Mouse (Mus musculus) myocyte (in vitro differentiated cells): ENCODE results near the gene Spg21. TPM values are rescaled to one million over a fixed set of nuclear protein-coding genes. Genes with fewer than 3 reads are reported as not detected.

Experiments used
- H3K27me3 ChIP-seq: one replicate; pipeline ENCODE4 v1.6.1; 2011; ENCODE audit not compliant: control insufficient read depth, insufficient read depth, insufficient read length
- H3K36me3 ChIP-seq: one replicate; pipeline ENCODE4 v1.6.1; 2011; ENCODE audit not compliant: control insufficient read depth, insufficient read depth
- H3K4me2 ChIP-seq: one replicate; pipeline ENCODE4 v1.6.1; 2011; ENCODE audit warnings: low read depth, control low read depth
- H3K4me3 ChIP-seq: one replicate; pipeline ENCODE4 v1.5.1; 2011; ENCODE audit warnings: mild to moderate bottlenecking, control low read depth, moderate library complexity
- H3K79me2 ChIP-seq: one replicate; pipeline ENCODE4 v1.6.1; 2011; ENCODE audit not compliant: control insufficient read depth, insufficient read depth
- H3ac ChIP-seq: one replicate; pipeline ENCODE4 v1.6.1; 2011; ENCODE audit not compliant: control insufficient read depth, insufficient read length
- CEBPB ChIP-seq: IDR thresholded peaks from 2 replicates; pipeline ENCODE4 v1.6.1; 2011; ENCODE audit warnings: mild to moderate bottlenecking, moderate library complexity; ENCODE audit not compliant: poor library complexity, insufficient read depth, severe bottlenecking
- E2F4 ChIP-seq: IDR thresholded peaks from one replicate; pipeline ENCODE4 v1.6.1; 2011; ENCODE audit warnings: mild to moderate bottlenecking, control low read depth, moderate library complexity; ENCODE audit not compliant: insufficient read depth
- MAX ChIP-seq: IDR thresholded peaks from one replicate; pipeline ENCODE4 v1.6.1; 2011; ENCODE audit warnings: low read depth, mild to moderate bottlenecking, control low read depth
- MYOD1 ChIP-seq, 3 experiments: IDR thresholded peaks; one replicate each; pipeline ENCODE4 v1.6.1; 2011; ENCODE audit warnings: control low read depth in 2 of 3, low read depth in 2 of 3, mild to moderate bottlenecking in 2 of 3, moderate library complexity in 1 of 3; ENCODE audit not compliant: insufficient read length in 2 of 3, control insufficient read depth in 1 of 3
- MYOG ChIP-seq, 3 experiments: IDR thresholded peaks; one replicate each; pipeline ENCODE4 v1.6.1; 2011; ENCODE audit warnings: control low read depth in 2 of 3, low read depth in 2 of 3, mild to moderate bottlenecking in 2 of 3; ENCODE audit not compliant: insufficient read length in 2 of 3, control insufficient read depth in 1 of 3, insufficient read depth in 1 of 3
- POLR2A ChIP-seq: IDR thresholded peaks from one replicate; pipeline ENCODE4 v1.6.1; 2011; ENCODE audit warnings: low read depth, mild to moderate bottlenecking, control low read depth, moderate library complexity; ENCODE audit not compliant: insufficient read length
- POLR2AphosphoS2 ChIP-seq: IDR thresholded peaks from one replicate; pipeline ENCODE4 v1.6.1; 2011; ENCODE audit warnings: low read depth, control low read depth; ENCODE audit not compliant: insufficient read length
- REST ChIP-seq: IDR thresholded peaks from one replicate; pipeline ENCODE4 v1.6.1; 2011; ENCODE audit warnings: mild to moderate bottlenecking, control low read depth, moderate library complexity; ENCODE audit not compliant: insufficient read depth, insufficient read length
- SRF ChIP-seq: IDR thresholded peaks from one replicate; pipeline ENCODE4 v1.6.1; 2011; ENCODE audit warnings: low read depth; ENCODE audit not compliant: control insufficient read depth, insufficient read length
- TCF12 ChIP-seq: IDR thresholded peaks from one replicate; pipeline ENCODE4 v1.6.1; 2011; ENCODE audit warnings: mild to moderate bottlenecking, control low read depth; ENCODE audit not compliant: poor library complexity, insufficient read depth, severe bottlenecking
- TCF3 ChIP-seq: IDR thresholded peaks from one replicate; pipeline ENCODE4 v1.6.1; 2011; ENCODE audit warnings: low read depth, control low read depth; ENCODE audit not compliant: insufficient read length
- USF1 ChIP-seq: IDR thresholded peaks from one replicate; pipeline ENCODE4 v1.6.1; 2011; ENCODE audit warnings: low read depth, mild to moderate bottlenecking, control low read depth, moderate library complexity
- polyA plus RNA-seq: library from polyadenylated mRNA; unstranded; fragments of >200 nt; fragmentation: generic; extraction: Trizol; gene quantifications from one replicate; pipeline ENCODE4 v1.2.1, GENCODE M21; 2012; ENCODE audit warnings: missing spikeins

Spg21 gene
- polyA plus RNA-seq, 1 experiment, result 101 TPM

DNA sequence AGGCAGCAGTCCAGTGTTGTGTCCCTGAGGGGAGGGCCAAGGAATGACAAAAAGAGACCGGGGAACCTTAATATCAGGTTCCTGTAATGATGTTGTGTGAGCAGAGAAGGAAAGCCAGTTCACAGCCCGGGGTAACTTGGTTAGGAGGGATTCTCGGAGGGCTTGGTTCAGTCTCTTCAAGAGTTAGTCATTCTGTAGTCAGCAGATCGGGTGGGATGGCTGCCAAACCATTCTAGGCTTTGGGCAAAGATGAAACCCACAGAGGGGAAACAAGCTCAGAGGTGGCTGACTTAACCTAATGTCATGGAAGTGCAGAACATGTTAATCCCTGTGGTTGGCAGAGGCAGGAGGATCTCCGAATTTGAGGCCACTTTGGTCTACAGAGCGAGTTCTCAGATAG lies 3.4 kb downstream of the Spg21 start:
- no peak overlapping the region for H3ac ChIP-seq
- no peaks in the 10 kb centered on the region for H3K27me3 ChIP-seq
- H3K4me3 ChIP-seq, result no peak overlapping the region
- H3K4me2 ChIP-seq, result peak overlapping the region; percentile 48
- no peak for TF ChIP-seq POLR2AphosphoS2
- no peak for TF ChIP-seq MAX
- TF ChIP-seq USF1, result no peak
- TF ChIP-seq CEBPB, result peak; percentile 47; the same call in 1 of the 2 replicates
- no peak for TF ChIP-seq MYOD1 (IDR thresholded peaks at IDR 0.05; ENCODE audit: control insufficient read depth in 1 of 3, insufficient read length in 2 of 3, low read depth in 2 of 3)
- TF ChIP-seq E2F4, result no peak
- peaks cover 28% of the 10 kb centered on the region for H3K36me3 ChIP-seq
- peaks cover 26% of the 10 kb centered on the region for H3K79me2 ChIP-seq

DNA sequence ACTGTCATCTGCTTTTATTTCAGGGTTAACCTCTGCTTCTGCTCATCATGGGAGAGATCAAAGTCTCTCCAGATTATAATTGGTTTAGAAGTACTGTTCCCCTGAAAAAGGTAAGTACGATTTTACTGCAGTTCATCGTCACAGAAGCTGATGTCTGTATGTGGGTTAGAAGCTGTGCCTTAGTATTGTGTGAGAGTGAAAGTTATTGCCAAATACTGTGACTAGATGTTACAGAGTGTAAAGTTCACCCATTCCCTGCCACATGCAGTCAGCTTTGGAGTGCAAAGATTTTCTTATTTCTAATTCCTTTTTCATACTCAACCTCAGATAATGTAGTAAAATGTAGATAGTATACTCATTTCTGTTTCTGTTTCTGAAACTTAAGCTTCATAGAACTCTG lies 4.5 kb downstream of the Spg21 start:
- H3K4me2 ChIP-seq, result no peak overlapping the region
- peaks cover 31% of the 10 kb centered on the region for H3K36me3 ChIP-seq
- H3K4me3 ChIP-seq, result no peak overlapping the region
- TF ChIP-seq CEBPB, result no peak
- TF ChIP-seq MAX, result no peak
- TF ChIP-seq USF1, result no peak
- no peak for TF ChIP-seq MYOD1 (IDR thresholded peaks at IDR 0.05; ENCODE audit: control insufficient read depth in 1 of 3, insufficient read length in 2 of 3, low read depth in 2 of 3)
- TF ChIP-seq E2F4, result no peak
- TF ChIP-seq TCF12, result no peak
- TF ChIP-seq SRF, result no peak
- TF ChIP-seq TCF3, result no peak
- TF ChIP-seq REST, result no peak
- no peak overlapping the region for H3ac ChIP-seq
- peaks cover 26% of the 10 kb centered on the region for H3K79me2 ChIP-seq
- no peaks in the 10 kb centered on the region for H3K27me3 ChIP-seq

DNA sequence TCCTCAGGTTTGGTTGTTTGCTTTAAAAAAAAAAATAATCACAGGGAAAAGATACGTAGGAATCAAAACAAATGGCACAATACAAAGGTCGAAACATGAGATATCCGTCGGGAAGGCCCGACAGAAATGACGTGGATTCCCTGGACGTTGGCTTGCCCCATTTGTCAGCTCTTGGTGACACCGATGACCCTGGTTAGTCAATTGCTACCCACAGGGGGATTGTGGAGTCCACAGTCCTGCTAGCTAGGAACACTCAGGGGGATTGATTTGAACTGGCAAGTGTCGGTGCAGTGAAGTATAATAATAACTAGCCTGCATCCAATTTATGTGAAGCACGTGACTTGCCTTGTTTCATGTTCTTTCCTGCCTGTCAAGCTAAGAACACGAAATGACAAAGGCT lies 6.9 kb downstream of the Spg21 start:
- no peak overlapping the region for H3ac ChIP-seq
- H3K4me2 ChIP-seq, result no peak overlapping the region
- no peak overlapping the region for H3K4me3 ChIP-seq
- H3K79me2 ChIP-seq, result peaks cover 12% of the 10 kb centered on the region
- no peaks in the 10 kb centered on the region for H3K27me3 ChIP-seq
- TF ChIP-seq E2F4 (no peak), CEBPB (no peak), POLR2AphosphoS2 (no peak), SRF (no peak), MAX (no peak), REST (no peak), MYOD1 (IDR thresholded peaks at IDR 0.05; ENCODE audit: control insufficient read depth in 1 of 3, insufficient read length in 2 of 3, low read depth in 2 of 3) (no peak), POLR2A (no peak), USF1 (no peak), TCF12 (no peak), TCF3 (no peak), MYOG (IDR thresholded peaks at IDR 0.05; ENCODE audit: control insufficient read depth in 1 of 3, insufficient read depth in 1 of 3, insufficient read length in 2 of 3, low read depth in 2 of 3) (no peak)
- peaks cover 35% of the 10 kb centered on the region for H3K36me3 ChIP-seq

DNA sequence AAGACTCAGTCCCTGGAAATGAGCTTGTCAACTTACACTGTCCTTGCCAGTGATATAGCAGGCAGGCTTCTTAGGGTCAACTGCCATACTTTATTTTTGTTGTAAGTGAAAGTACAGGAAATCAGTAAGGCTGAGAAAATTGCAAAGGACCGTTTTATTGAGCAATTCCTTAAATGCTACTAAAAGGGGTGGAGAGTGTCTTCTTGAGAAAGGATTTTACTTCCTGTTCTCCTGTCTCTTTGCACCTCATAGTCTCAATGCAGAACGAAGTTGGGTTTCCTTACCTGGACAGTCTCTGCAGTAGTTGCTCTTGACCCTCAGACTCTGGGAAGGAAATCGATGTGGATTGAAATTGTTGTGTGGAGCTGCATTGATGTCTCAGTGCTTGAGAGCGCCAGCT lies 12.0 kb downstream of the Spg21 start:
- no peak for TF ChIP-seq SRF
- TF ChIP-seq MAX, result no peak
- Histone ChIP-seq H3K36me3 (peaks cover 39% of the 10 kb centered on the region), H3K4me2 (no peak overlapping the region), H3K4me3 (no peak overlapping the region), H3K79me2 (no peaks in the 10 kb centered on the region), H3K27me3 (no peaks in the 10 kb centered on the region), H3ac (no peak overlapping the region)

DNA sequence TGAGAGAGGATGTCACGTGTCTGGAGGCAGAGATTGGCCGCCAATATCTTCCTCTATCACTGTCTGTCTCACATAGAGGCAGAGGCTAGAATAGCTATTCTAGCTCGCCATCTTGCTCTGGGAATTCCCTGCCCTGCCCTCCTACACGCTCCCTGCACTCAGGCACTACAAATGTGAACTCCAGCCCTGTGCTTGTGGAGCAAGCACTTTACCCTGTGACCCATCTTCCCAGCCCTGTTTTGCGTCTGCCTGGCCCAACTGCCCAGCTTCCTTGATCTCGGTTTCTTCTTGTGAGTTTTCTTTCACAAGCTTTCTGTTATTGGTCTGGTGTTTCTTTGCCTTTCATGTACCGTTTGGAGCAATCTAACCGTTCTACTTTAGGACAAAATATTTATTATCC lies 18.4 kb downstream of the Spg21 start:
- no peak for TF ChIP-seq POLR2AphosphoS2
- no peak for TF ChIP-seq TCF3
- TF ChIP-seq MYOG (IDR thresholded peaks at IDR 0.05; ENCODE audit: control insufficient read depth in 1 of 3, insufficient read depth in 1 of 3, insufficient read length in 2 of 3, low read depth in 2 of 3), result no peak
- Histone ChIP-seq H3ac (no peak overlapping the region), H3K4me3 (no peak overlapping the region), H3K27me3 (no peaks in the 10 kb centered on the region), H3K36me3 (peaks cover 31% of the 10 kb centered on the region), H3K79me2 (no peaks in the 10 kb centered on the region), H3K4me2 (no peak overlapping the region)

DNA sequence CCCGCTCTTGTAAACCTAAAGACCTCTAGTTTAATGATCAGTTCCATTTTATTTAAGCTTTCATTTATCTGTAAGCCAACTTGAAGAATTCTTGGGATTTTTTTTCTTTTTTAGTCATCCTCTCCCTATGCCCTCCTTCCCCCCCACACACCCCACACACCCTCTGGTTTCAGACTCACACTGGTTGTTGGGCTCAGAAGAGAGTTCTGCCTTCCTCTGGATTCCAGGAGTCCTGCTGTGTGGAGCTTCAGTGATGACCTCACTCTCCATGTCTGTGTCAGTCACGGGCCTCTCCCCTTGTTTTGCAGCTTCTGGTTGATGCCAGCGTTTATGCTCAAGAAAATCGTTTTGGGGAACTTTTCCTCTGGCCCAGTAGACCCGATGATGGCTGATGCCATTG lies 19.3 kb downstream of the Spg21 start:
- Histone ChIP-seq H3K27me3 (no peaks in the 10 kb centered on the region), H3K4me3 (no peak overlapping the region), H3K79me2 (no peaks in the 10 kb centered on the region), H3K4me2 (no peak overlapping the region), H3ac (no peak overlapping the region), H3K36me3 (peaks cover 31% of the 10 kb centered on the region)
- no peak for TF ChIP-seq REST
- no peak for TF ChIP-seq CEBPB
- no peak for TF ChIP-seq SRF
- no peak for TF ChIP-seq USF1
- no peak for TF ChIP-seq TCF12
- no peak for TF ChIP-seq MYOG (IDR thresholded peaks at IDR 0.05; ENCODE audit: control insufficient read depth in 1 of 3, insufficient read depth in 1 of 3, insufficient read length in 2 of 3, low read depth in 2 of 3)
- TF ChIP-seq TCF3, result no peak
- no peak for TF ChIP-seq E2F4
- TF ChIP-seq MAX, result no peak
- TF ChIP-seq MYOD1 (IDR thresholded peaks at IDR 0.05; ENCODE audit: control insufficient read depth in 1 of 3, insufficient read length in 2 of 3, low read depth in 2 of 3), result no peak
- TF ChIP-seq POLR2AphosphoS2, result no peak
- no peak for TF ChIP-seq POLR2A
